Mouse (Mus musculus) 3T3-L1 (cell line): ENCODE data around the gene Vmn1r112.
"Not testable (repeated sequence)": the region's sequence is repeated elsewhere in the genome, so short reads cannot be mapped to it uniquely, and the experiment has no call there.

Source experiments
- DNase-seq: peaks from one replicate; pipeline ENCODE4 v3.0.0-alpha.2; 2015; ENCODE audit warnings: low read depth, low spot score

Gene Vmn1r112

DNA sequence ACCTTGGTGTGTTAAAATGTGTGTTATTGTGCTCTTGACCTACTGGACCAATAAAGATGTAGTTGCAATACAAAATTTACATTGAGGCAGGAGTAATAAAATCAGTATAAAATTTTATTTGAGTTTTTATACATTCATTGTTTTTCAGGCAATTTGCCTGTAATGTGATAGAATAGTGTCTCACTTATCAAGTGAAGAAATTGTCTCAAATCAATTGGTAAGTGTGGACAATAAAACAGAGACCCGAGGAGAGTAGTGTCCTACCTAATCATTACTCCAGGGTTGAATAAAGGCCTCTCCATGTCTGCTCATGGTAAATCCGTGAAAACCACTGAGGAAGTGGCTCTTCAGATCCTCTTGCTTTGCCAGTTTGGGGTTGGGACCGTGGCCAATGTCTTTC is at the start of gene Vmn1r112:
Gene Vmn1r112 (plus strand): TSS at position 301 of the 400 bp plus-strand sequence.
- DNase-seq, result not testable (repeated sequence)

DNA sequence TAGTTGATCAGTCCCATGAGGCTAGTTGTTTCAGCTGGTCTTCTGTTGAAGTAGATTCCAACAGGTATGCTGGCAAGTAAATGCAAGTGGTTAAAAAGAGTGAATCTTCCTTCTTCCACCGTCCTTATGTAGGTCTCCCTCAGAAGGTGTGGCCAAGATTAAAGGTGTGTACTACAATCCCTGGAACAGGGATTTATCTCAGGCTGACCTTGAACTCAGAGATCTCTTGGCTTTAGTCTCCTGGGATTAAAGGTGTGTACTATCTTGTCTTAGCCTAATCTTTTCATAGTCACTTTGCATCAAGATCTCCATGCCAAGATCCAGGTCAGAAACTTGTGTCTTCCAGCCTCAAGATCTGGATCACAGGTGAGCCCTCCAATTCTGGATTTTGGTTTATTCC is 40.5 kb upstream of the Vmn1r112 start, which contains the start of gene Gm10668:
Gene Gm10668 (minus strand): TSS at position 101 of the 400 bp plus-strand sequence.
- DNase-seq, result not testable (repeated sequence)

DNA sequence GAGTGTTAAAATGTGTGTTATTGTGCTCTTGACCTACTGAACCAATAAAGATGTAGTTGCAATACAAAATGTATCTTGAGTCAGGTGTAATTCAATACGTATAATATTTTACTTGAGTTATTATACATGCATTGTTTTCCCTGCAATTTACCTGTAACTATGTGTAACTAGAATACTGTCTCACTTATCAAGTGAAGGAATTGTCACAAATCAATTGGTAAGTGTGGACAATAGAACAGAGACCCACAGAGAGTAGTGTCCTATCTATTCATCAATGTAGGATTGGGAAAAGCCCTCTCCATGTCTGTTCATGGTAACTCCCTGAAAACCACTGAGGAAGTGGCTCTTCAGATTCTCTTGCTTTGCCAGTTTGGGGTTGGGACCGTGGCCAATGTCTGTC is 16.0 kb downstream of the Vmn1r112 start, which contains the start of gene Vmn1r113:
Gene Vmn1r113 (plus strand): TSS at position 301 of the 400 bp plus-strand sequence.
- DNase-seq, result not testable (repeated sequence)

DNA sequence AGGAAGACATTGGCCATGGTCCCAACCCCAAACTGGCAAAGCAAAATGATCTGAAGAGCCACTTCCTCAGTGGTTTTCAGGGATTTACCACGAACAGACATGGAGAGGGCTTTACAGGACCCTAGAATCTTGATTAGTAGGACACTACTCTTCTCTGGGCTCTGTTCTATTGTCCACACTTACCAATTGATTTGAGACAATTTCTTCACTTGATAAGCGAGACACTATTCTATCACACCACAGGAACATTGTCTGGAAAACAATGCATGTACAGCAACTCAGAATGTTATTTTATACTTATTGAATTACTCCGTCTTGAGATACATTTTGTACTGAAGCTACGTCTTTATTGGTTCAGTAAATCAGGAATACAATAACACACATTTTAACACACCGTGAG is 41.1 kb downstream of the Vmn1r112 start, which contains the start of gene Vmn1r114:
Gene Vmn1r114 (minus strand): TSS at position 101 of the 400 bp plus-strand sequence.
- not testable (repeated sequence) for DNase-seq
